Mouse (Mus musculus): ENCODE data around the gene Krt34. TPM values are rescaled to one million over a fixed set of nuclear protein-coding genes. Genes with fewer than 3 reads are reported as not detected.

Krt34 gene
- polyA plus RNA-seq (2012; rRNA removed): not detected in 2 replicates

DNA sequence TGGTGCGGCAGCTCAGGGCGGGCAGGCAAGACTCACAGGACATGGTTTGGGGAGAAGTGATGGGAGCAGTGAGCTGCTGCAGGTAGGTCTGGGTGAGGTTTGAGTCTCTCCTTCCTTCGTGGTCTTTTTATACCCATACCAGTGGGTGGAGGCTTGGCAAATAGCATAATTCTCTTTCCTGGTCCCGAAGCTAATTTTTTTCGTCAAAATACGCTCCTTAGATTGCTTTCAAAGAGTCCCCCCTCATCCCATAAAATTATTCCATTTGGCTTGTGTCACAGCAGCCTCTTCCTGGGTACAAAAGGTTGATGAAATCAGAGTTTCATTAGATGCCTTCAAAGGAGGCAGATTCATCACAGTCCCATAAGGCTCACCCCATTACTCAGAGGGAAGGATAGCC is at the start of gene Krt34:
Gene Krt34 (minus strand): TSS at position 101 of the 400 bp plus-strand sequence.
- Histone ChIP-seq H3K4me1 (ENCODE audit: control insufficient read depth, insufficient read depth, low read length) (no peaks in the 10 kb centered on the region), H3K27ac (ENCODE audit: insufficient read depth, low read depth, low read length) (no peak within 1 kb of the TSS), H3K36me3 (ENCODE audit: control insufficient read depth, insufficient read depth, low read length) (no peaks in the 10 kb centered on the region), H3K4me3 (ENCODE audit: insufficient read depth, low read depth, low read length) (no peak within 1 kb of the TSS), H3K27me3 (replicated peaks; ENCODE audit: control insufficient read depth, insufficient read depth, low read length) (no peaks in the 10 kb centered on the region)
- no peak for TF ChIP-seq CTCF (conservative IDR thresholded peaks at IDR 0.05; ENCODE audit: insufficient read depth, insufficient read length, low read depth, low read length)
- TF ChIP-seq POLR2A (IDR thresholded peaks at IDR 0.05; ENCODE audit: low read depth, low read length): no peak
- DNase-seq: no peak
- 86% methylated on average over 6 of the region's 6 CpGs for WGBS

DNA sequence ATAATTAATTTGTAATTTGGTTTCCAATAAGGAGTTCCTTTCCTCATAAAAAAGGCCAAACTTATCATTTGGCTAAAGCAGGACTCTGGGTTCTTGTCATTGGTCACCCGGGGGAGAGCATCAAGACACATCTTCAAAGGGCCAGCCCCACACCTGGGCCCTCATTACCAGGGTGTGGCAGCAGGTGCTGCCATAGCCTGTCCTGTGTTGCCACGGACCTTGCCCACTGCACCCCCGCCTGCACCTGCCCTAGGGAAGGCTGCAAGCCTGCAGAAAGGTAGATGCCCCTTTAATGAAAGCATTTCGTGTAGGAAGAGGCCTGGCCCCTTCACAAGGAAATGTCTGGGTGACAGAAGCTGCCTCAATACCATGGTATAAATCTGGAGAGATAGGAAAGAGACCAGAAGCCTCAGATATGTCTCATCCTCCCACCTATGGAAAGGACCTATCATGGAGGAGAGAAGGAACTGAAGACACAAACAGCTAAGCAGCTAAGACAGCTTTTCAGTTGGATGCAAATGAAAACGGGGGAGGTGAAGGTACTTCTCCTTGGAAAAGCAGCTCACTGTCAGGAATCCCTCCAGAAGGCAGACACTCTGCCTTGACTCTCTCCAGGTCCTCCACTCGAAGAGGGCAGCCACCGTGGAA is 47.1 kb upstream of the Krt34 start:
- TF ChIP-seq CTCF (conservative IDR thresholded peaks at IDR 0.05; ENCODE audit: insufficient read depth, insufficient read length, low read depth, low read length): no peak
- no peak for TF ChIP-seq POLR2A (IDR thresholded peaks at IDR 0.05; ENCODE audit: low read depth, low read length)
- no peak overlapping the region for H3K27ac ChIP-seq (ENCODE audit: insufficient read depth, low read depth, low read length)
- WGBS: 56% methylated on average over 7 of the region's 7 CpGs
- no peaks in the 10 kb centered on the region for H3K27me3 ChIP-seq (replicated peaks; ENCODE audit: control insufficient read depth, insufficient read depth, low read length)
- no peaks in the 10 kb centered on the region for H3K36me3 ChIP-seq (ENCODE audit: control insufficient read depth, insufficient read depth, low read length)
- H3K4me3 ChIP-seq (ENCODE audit: insufficient read depth, low read depth, low read length): no peak overlapping the region
- H3K4me1 ChIP-seq (ENCODE audit: control insufficient read depth, insufficient read depth, low read length): no peaks in the 10 kb centered on the region
- DNase-seq: no peak

DNA sequence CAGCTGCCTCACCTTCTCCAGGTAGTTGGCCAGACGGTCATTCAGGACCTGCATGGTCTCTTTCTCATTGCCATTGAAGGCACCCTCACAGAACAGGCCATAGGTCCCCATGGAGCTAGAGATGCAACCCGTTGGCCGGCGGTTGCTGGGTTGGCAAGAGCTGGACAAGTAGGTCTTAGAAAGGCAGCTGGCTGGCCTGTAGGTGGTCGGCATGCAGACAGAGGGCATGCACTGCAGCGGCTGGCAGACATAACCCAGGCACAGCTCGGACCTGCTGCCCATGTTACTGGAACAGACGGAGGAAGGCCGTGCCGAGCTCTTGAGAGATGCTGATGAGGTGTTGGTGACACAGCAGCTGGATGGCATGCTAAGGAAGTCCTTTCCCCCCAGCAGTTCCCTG is 46.5 kb upstream of the Krt34 start, which contains the start of gene Krt32:
Gene Krt32 (minus strand): TSS at position 366 of the 400 bp plus-strand sequence.
- Histone ChIP-seq H3K27ac (ENCODE audit: insufficient read depth, low read depth, low read length) (no peak within 1 kb of the TSS), H3K36me3 (ENCODE audit: control insufficient read depth, insufficient read depth, low read length) (no peaks in the 10 kb centered on the region), H3K4me1 (ENCODE audit: control insufficient read depth, insufficient read depth, low read length) (no peaks in the 10 kb centered on the region), H3K27me3 (replicated peaks; ENCODE audit: control insufficient read depth, insufficient read depth, low read length) (no peaks in the 10 kb centered on the region), H3K4me3 (ENCODE audit: insufficient read depth, low read depth, low read length) (no peak within 1 kb of the TSS)
- 93% methylated on average over 10 of the region's 10 CpGs for WGBS
- TF ChIP-seq POLR2A (IDR thresholded peaks at IDR 0.05; ENCODE audit: low read depth, low read length): no peak
- TF ChIP-seq CTCF (conservative IDR thresholded peaks at IDR 0.05; ENCODE audit: insufficient read depth, insufficient read length, low read depth, low read length): no peak
- no peak for DNase-seq

DNA sequence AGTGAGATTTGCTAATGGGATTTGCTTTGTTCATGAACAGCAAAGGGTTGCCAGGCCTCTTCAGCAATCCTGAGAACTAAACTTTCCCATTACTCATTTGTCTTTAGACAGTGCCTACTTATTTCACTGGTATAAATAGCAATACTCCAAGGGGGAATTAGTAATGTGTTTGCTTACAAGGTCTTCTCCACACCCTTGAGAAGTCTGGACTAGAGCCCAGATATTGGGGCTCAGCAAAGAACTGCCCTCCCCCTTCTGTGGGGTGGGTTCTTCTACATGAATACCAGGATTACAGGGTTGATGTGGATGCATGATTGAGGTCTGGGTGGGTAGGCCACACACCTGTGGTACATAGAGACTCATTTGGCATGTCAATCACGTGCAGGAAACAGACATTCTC is 32.5 kb upstream of the Krt34 start:
- no peaks in the 10 kb centered on the region for H3K27me3 ChIP-seq (replicated peaks; ENCODE audit: control insufficient read depth, insufficient read depth, low read length)
- no peak for DNase-seq
- 58% methylated on average over 1 of the region's 1 CpGs for WGBS
- TF ChIP-seq CTCF (conservative IDR thresholded peaks at IDR 0.05; ENCODE audit: insufficient read depth, insufficient read length, low read depth, low read length): no peak
- TF ChIP-seq POLR2A (IDR thresholded peaks at IDR 0.05; ENCODE audit: low read depth, low read length): no peak
- H3K4me1 ChIP-seq (ENCODE audit: control insufficient read depth, insufficient read depth, low read length): no peaks in the 10 kb centered on the region
- no peak overlapping the region for H3K27ac ChIP-seq (ENCODE audit: insufficient read depth, low read depth, low read length)
- H3K4me3 ChIP-seq (ENCODE audit: insufficient read depth, low read depth, low read length): no peak overlapping the region
- no peaks in the 10 kb centered on the region for H3K36me3 ChIP-seq (ENCODE audit: control insufficient read depth, insufficient read depth, low read length)

DNA sequence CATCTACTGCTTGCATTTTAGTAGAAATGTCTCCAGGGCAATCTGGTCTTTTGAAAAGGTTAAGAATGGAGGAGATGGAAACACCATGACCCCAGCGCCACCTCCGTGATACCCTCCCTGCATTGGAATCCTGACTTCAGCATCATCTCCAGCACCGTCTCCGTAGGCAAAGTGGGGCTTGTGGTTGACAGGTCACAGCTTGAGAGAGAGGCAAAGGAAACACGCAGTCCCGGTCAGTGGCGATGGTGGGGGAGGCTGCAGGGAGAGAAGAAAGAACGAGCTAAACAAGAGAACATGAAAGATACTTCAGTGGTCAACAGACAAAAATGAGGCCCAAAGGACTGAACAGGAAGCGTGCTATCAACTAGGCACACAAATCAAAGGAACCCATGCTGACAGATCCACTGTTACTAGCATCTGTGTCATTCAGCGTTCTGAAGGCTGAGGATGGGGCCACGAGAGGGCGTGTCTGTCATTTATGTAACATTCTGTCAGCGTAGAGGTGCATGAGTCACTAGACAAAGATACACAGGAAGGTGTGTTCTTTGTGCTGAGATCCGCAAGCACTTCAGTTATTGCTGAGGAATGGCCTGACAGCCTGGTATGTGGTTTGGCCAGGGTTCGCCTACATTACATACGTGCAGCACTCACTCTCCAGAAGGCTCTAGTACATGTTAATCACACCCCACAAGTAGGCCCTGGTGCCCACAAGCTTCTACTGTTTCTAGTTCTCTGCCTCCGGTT is 26.1 kb upstream of the Krt34 start:
- Histone ChIP-seq H3K4me3 (ENCODE audit: insufficient read depth, low read depth, low read length) (no peak overlapping the region), H3K27me3 (replicated peaks; ENCODE audit: control insufficient read depth, insufficient read depth, low read length) (no peaks in the 10 kb centered on the region), H3K4me1 (ENCODE audit: control insufficient read depth, insufficient read depth, low read length) (no peaks in the 10 kb centered on the region), H3K36me3 (ENCODE audit: control insufficient read depth, insufficient read depth, low read length) (no peaks in the 10 kb centered on the region), H3K27ac (ENCODE audit: insufficient read depth, low read depth, low read length) (no peak overlapping the region)
- TF ChIP-seq POLR2A (IDR thresholded peaks at IDR 0.05; ENCODE audit: low read depth, low read length) (no peak), CTCF (conservative IDR thresholded peaks at IDR 0.05; ENCODE audit: insufficient read depth, insufficient read length, low read depth, low read length) (no peak)
- no peak for DNase-seq
- 76% methylated on average over 17 of the region's 17 CpGs for whole genome bisulfite sequencing

DNA sequence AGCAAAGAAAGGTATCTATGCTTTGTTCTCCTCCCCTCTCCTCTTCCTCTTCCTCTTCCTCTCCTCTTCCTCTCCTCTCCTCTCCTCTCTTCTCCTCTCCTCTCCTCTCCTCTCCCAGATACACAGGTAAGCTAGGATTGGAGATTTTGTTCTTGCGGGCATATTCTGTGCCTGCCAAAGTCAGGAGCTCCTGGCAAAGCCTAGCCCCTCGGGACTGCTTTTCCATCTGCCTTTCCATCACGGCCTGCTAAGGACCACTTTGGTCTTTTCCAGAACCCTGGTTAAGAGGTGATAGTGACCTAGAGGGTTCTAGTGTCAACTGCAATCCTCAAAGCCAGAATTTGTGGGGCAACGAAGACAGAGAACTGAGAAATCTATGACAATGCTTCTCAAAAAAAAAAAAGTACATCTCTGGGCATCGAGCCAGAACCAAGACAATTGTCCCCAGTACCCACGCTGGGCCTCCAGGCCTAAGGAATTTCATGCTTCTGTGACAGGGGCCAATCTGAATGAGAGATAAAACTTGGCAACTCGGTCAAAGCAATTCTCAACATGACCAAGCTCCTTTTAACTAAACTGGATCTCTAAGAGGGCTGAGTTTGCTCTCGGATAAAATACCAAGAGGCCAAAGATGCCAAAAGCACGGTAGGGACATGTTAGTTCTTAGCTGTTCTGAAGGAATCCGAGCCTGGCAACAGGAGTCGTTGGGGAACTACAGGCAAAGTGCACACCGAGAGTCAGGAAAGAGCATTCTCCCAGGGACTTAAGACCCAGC is 25.1 kb upstream of the Krt34 start:
- DNase-seq: no peak
- Histone ChIP-seq H3K36me3 (ENCODE audit: control insufficient read depth, insufficient read depth, low read length) (no peaks in the 10 kb centered on the region), H3K4me3 (ENCODE audit: insufficient read depth, low read depth, low read length) (no peak overlapping the region), H3K27ac (ENCODE audit: insufficient read depth, low read depth, low read length) (no peak overlapping the region), H3K4me1 (ENCODE audit: control insufficient read depth, insufficient read depth, low read length) (no peaks in the 10 kb centered on the region), H3K27me3 (replicated peaks; ENCODE audit: control insufficient read depth, insufficient read depth, low read length) (no peaks in the 10 kb centered on the region)
- 67% methylated on average over 12 of the region's 12 CpGs for WGBS
- TF ChIP-seq POLR2A (IDR thresholded peaks at IDR 0.05; ENCODE audit: low read depth, low read length): no peak
- TF ChIP-seq CTCF (conservative IDR thresholded peaks at IDR 0.05; ENCODE audit: insufficient read depth, insufficient read length, low read depth, low read length): no peak

DNA sequence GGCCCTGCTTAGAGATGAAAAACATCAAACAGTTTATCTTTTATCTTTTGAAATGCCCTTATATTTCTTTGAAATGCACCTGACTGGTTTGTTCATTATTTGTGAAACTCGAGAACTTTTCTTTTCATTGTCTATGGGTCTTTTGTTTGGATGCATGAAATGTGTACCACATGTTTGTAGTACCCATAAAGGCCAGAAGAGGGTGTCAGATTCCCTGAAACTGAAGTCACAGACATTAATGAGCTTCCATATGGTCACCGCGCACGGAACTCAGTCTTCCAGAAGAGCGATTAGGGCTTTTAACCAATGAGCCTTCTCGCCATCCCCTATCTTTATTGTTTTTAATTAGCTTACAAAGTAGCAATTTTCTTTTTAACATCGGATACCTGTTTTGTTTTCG is 17.5 kb upstream of the Krt34 start:
- H3K27ac ChIP-seq (ENCODE audit: insufficient read depth, low read depth, low read length): no peak overlapping the region
- TF ChIP-seq CTCF (conservative IDR thresholded peaks at IDR 0.05; ENCODE audit: insufficient read depth, insufficient read length, low read depth, low read length) (no peak), POLR2A (IDR thresholded peaks at IDR 0.05; ENCODE audit: low read depth, low read length) (no peak)
- no peak overlapping the region for H3K4me3 ChIP-seq (ENCODE audit: insufficient read depth, low read depth, low read length)
- no peaks in the 10 kb centered on the region for H3K36me3 ChIP-seq (ENCODE audit: control insufficient read depth, insufficient read depth, low read length)
- WGBS: 46% methylated on average over 8 of the region's 8 CpGs
- no peak for DNase-seq
- no peaks in the 10 kb centered on the region for H3K27me3 ChIP-seq (replicated peaks; ENCODE audit: control insufficient read depth, insufficient read depth, low read length)
- H3K4me1 ChIP-seq (ENCODE audit: control insufficient read depth, insufficient read depth, low read length): no peaks in the 10 kb centered on the region
